Mouse (Mus musculus): ENCODE results near the gene 1500011B03Rik.

Gene 1500011B03Rik

DNA sequence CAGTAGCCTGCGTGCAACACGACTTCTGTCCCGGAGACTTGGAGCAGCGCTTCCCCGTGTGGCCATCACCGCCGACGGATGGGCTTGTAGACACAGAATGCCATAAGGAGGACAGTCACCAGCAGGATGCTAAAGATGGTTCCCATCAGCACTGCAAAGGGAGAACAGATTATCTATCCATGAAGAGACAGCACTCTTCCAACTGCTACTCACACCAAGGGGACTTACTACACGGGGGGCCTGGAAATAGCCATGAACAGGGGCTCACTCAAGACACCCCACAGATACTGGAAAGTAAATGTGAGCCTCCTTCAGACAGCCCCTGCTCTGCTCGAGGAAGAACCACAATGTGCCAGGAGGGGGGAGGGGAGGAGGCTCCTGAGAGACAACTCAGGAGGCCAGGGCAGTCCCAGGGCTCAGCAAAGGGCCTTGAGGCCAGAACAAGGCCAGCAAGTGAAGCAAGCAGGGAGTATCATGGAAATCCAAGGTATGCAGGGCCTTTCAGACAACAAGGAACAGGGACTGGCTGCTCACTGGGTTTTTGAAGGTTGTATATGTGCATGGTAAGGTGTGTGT, 14.0 kb downstream of the 1500011B03Rik start:
- no peak for DNase-seq (ENCODE audit: low spot score)

DNA sequence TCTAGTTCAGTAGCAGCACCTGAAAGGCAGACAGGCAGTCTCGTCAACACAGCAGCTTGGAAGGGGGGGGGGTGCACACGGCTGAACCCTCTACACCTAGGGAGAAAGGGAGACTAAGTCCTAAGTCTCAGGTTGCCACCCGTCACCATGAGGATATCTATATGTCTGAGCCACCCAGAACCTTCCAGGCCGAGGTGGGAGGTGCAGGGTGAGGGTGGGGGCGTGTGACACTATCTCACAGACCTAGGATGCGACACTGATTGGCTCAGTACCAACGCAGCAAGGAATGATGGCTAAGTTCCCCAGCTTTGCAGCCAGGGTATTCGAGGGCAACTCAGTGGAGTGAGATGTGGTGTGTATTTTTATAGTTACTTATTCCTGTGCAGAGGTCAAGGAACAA, 14.9 kb downstream of the 1500011B03Rik start:
- DNase-seq (ENCODE audit: low spot score), result no peak

DNA sequence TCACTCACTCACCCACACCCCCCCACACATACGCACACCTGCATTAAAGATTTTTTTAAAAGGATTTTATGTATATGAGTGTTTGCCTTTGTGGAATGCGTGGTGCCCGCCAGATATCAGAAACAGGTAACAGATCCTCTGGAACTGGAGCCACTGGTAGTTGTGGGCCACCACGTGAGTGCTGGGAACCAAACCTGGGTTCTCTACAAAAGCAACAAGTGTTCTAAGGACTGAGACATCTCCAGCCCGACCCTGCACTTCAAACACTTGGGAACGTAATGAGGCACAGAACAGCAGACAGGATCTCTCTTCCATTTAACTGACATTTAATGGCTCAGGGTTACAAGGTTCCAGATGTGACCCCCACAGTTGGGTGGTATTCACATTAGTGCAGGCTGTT, 15.4 kb downstream of the 1500011B03Rik start:
- DNase-seq (ENCODE audit: low spot score), result no peak

DNA sequence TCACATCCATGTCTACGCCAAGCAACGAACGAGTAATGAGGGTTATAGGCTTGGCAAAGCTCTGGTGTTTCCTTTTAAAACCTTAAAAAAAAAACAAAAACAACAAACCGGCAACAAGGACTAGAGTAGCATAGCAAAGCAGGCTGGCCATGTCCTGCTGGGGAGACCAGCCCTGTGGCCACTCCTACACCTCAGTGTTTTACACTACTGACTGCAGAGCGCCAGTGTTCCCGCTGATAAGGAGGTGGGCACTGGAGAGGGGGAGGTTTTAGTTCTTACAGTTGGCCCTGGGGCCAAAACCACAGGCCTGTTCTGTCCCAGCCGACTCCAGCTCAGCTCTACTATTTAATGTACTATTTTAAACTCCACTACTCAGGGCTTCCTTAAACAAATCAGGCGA, 15.8 kb downstream of the 1500011B03Rik start:
- no peak for DNase-seq (ENCODE audit: low spot score)

DNA sequence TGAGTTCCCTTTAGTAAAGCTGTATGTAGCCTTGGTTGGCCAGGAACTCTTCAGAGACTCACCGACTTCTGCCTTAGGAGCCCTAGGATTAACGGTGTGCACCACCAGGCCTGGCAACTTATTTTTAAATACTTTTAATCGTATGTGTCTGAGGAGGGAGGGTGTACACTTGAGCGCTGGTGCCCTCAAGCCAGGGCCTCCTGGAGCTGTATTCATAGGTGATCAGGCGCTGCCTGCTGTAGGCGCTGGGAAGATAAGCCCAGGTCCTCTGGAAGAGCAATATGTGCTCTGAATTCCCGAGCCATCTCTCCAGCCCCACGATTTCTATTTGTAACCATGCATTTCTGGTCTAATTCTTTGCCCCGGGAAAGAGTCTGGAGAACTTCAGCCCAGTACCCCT, 16.2 kb downstream of the 1500011B03Rik start:
- DNase-seq (ENCODE audit: low spot score), result no peak

DNA sequence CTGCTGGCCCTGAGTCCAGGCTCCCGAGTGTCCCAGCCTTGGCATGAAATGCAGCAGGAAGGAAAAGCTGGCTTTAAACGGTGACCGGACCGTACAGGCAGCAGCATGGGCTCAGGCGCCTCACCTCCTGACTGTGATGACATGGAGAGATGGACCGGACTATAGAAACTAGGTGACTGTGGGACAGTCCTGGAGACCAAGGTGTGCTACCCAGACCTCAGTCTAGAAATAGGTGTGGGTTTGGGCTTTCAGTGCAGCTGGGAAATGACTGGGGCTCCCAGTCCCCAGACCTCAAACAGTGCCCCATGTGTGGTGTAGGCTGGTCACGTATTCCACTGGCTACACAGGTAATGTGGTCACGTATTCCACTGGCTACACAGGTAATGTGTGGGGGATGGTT, 16.6 kb downstream of the 1500011B03Rik start:
- DNase-seq (ENCODE audit: low spot score), result no peak

GRCm38 (mm10) chr5:114805436-114806350, 17.6 kb downstream of the 1500011B03Rik start:
- no peak for DNase-seq (ENCODE audit: low spot score)

- no peak for DNase-seq (ENCODE audit: low spot score)
Measured at GRCm38 (mm10) chr5:114804958-114805357, 18.3 kb downstream of the 1500011B03Rik start.

DNA sequence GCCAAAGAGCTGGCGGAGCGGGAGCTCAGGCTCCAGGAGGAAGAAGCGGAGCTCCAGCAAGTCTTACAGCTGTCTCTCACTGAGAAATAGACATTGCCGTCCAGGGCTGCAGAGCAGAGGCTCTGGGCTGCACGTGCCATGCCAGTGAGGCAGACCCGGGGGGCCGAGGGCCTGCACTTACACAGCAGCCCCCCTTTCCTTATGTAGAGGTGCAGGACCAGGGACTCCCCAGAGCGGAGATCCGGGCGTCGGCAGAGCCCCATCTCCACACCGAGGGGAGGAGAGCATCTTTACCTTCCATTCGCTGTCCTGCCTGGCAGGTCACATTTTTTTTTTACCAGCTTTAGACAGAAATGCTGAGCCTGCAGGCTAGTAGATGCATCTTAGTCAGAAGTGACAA, 18.9 kb downstream of the 1500011B03Rik start:
- no peak for DNase-seq (ENCODE audit: low spot score)

- DNase-seq (ENCODE audit: low spot score), result no peak
Measured at GRCm38 (mm10) chr5:114803231-114803630, 20.0 kb downstream of the 1500011B03Rik start.

GRCm38 (mm10) chr5:114801841-114802240, 21.4 kb downstream of the 1500011B03Rik start:
- DNase-seq (ENCODE audit: low spot score), result no peak

- peak; percentile 50 for DNase-seq (ENCODE audit: low spot score)
Measured at GRCm38 (mm10) chr5:114801049-114801448, 22.2 kb downstream of the 1500011B03Rik start.

DNA sequence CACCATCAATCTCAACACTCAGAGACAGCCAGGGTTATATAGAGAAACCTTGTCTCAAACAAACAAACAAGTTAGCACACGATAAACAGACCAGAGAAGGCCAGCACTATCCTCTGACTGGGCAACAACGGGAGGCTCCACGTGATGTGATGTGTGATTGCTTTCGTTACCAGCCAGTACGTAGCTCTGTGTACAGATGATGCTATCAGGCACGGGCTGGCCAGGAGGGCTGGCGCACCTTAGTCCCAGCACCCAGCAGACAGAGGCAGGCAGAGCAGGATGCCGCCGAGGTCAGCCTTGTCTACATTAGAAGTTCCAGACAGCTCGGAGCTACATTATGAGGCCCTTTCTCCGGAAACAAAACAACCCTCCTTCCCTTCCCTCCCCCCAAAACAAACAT, 23.4 kb downstream of the 1500011B03Rik start:
- no peak for DNase-seq (ENCODE audit: low spot score)

DNA sequence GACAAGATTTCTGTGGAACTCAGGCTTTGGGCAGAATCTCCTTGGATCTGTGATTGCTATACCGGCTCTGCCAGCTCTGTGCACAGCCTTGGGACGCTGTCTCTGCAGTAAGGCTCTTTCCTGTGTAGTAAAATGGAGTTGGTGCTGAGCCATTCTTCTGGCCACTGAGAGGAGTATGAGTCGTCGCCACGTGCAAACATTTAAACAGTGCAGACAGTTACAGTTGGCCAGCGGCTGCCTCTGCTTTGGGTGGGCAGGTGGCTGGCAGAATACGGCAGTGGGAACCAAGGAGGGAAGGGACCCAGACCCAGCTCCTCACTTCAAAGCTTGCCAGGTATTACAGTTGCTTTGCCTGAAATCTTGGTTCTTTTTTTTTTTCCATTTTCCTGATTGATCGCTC, 26.0 kb downstream of the 1500011B03Rik start:
- no peak for DNase-seq (ENCODE audit: low spot score)

GRCm38 (mm10) chr5:114796299-114797012, 26.8 kb downstream of the 1500011B03Rik start:
- DNase-seq (ENCODE audit: low spot score), result no peak

GRCm38 (mm10) chr5:114795653-114796052, 27.6 kb downstream of the 1500011B03Rik start:
- DNase-seq (ENCODE audit: low spot score), result no peak

- no peak for DNase-seq (ENCODE audit: low spot score)
Measured at GRCm38 (mm10) chr5:114795231-114795630, 28.0 kb downstream of the 1500011B03Rik start.

DNA sequence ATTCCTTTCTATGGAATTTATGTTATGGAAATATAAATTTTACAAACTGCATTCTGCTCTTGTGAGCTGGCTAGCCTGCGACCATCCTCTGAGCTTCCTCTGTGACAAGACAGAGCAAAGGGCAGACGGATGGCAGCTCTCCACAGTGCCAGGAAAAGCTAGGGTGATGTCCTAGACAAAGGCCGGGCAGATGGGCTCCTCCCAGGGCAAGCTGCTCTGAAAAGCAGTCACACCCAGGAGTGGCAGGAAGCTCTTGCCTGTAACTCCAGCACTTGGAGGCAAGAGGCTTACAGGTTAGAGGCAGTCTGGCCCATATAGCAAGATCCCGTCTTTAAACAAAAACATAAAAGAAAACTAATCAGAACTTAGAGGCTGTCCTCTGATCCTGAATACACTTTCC, 28.7 kb downstream of the 1500011B03Rik start:
- no peak for DNase-seq (ENCODE audit: low spot score)

DNA sequence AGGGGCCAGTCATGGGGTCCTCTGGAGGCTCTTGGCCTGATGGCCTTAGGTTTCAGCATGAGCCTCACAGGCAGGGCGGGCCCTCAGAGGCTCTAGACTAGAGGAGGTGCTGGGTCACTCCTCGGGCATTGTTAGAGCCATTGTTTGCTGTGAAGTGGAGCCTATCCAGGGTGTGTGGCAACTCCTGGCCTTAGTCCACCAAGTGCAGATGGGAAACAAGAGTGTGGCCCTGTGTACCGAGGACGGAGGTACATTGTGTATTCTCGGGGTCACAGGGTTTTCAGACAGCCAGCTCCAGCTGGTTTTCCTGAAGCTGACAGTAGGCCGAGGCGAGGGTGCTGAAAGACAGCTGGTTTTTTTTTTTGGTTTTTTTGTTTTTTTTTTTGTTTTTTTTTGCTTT, 30.0 kb downstream of the 1500011B03Rik start:
- no peak for DNase-seq (ENCODE audit: low spot score)

- DNase-seq (ENCODE audit: low spot score), result no peak
Measured at GRCm38 (mm10) chr5:114785196-114785595, 38.1 kb downstream of the 1500011B03Rik start.

- peak; percentile 55 for DNase-seq (ENCODE audit: low spot score)
Measured at GRCm38 (mm10) chr5:114784622-114785165, 38.6 kb downstream of the 1500011B03Rik start.

GRCm38 (mm10) chr5:114783405-114784163, 39.7 kb downstream of the 1500011B03Rik start:
- DNase-seq (ENCODE audit: low spot score), result no peak

All from yolk sac, embryonic 10.5 days (tissue).